Comparison of ENCODE assay signal across 8 mouse cellular contexts in the genomic region with DNA sequence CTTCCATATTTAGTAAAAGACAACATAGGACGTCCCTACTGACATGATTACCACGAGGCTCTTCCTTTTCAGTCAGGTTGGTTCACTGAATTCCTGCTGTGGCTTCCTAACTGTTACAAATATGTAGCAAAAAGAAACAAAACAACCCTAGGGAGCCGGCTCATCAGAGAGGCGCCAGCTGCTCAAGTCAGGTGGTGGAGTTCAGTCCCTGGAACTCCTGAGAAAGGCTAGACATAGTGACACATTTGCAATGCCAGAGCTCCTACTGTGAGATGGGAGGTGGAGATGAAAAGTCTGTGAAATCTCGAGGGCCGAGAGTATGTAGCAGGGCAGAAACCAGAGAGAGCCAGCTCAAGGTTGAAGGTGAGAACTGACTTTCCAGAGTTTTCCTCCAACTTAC.
DNase-seq lines count a peak whose midpoint lies in the region; ATAC-seq and TF ChIP-seq lines count a peak whose summit lies in the region.

No protein-coding gene starts in this region.

- no peak for TF ChIP-seq EP300 in lung, postnatal 0 days (IDR thresholded peaks at IDR 0.05)

- peaks cover 5% of the 10 kb centered on the region for H3K4me1 ChIP-seq in cerebellum, adult 2 months (ENCODE audit: control insufficient read depth, insufficient read depth, low read length)
- H3K4me1 ChIP-seq in lung, postnatal 0 days (ENCODE audit: insufficient read depth, low read depth, low read length): 0 out of 2 replicates have a peak, but pooled peaks cover 4% of the 10 kb centered on the region
- H3K4me1 ChIP-seq in lung, adult 2 months (ENCODE audit: control insufficient read depth, insufficient read depth, low read length): no peaks in the 10 kb centered on the region
- peaks cover 27% of the 10 kb centered on the region for H3K4me1 ChIP-seq in limb, embryonic 12.5 days (replicated peaks)
- peaks cover 2% of the 10 kb centered on the region; the same call in 1 of the 2 replicates for H3K4me1 ChIP-seq in stomach, embryonic 14.5 days (ENCODE audit: control insufficient read depth, insufficient read depth, low read length)
- H3K4me1 ChIP-seq in kidney, adult 2 months (ENCODE audit: control insufficient read depth, insufficient read depth, low read length): peaks cover 3% of the 10 kb centered on the region; the same call in 1 of the 2 replicates

- WGBS in cerebellum, adult 2 months: 5% methylated on average over 6 of the region's 6 CpGs
- 24% methylated on average over 6 of the region's 6 CpGs for WGBS in lung, postnatal 0 days
- 30% methylated on average over 6 of the region's 6 CpGs for WGBS in lung, adult 2 months
- WGBS in limb, embryonic 12.5 days: 20% methylated on average over 6 of the region's 6 CpGs
- 19% methylated on average over 6 of the region's 6 CpGs for whole genome bisulfite sequencing in stomach, embryonic 14.5 days
- WGBS in kidney, adult 2 months: 21% methylated on average over 6 of the region's 6 CpGs

- H3K27me3 ChIP-seq in cerebellum, adult 2 months (ENCODE audit: control insufficient read depth, insufficient read depth, low read length): no peaks in the 10 kb centered on the region
- H3K27me3 ChIP-seq in lung, postnatal 0 days (replicated peaks; ENCODE audit: insufficient read depth, low read length): no peaks in the 10 kb centered on the region
- no peaks in the 10 kb centered on the region for H3K27me3 ChIP-seq in limb, embryonic 12.5 days
- H3K27me3 ChIP-seq in stomach, embryonic 14.5 days (ENCODE audit: control insufficient read depth, insufficient read depth, low read length): no peaks in the 10 kb centered on the region
- no peaks in the 10 kb centered on the region for H3K27me3 ChIP-seq in kidney, adult 2 months (replicated peaks; ENCODE audit: control insufficient read depth, insufficient read depth, low read length)

- H3K27ac ChIP-seq in cerebellum, adult 2 months (ENCODE audit: insufficient read depth, low read length): no peak overlapping the region
- H3K27ac ChIP-seq in lung, postnatal 0 days (ENCODE audit: low read length): no peak overlapping the region
- peak overlapping the region; percentile 45; the same call in 1 of the 2 replicates for H3K27ac ChIP-seq in limb, embryonic 12.5 days
- peak overlapping the region; percentile 17; the same call in 1 of the 2 replicates for H3K27ac ChIP-seq in stomach, embryonic 14.5 days (ENCODE audit: low read length)
- H3K27ac ChIP-seq in kidney, adult 2 months (ENCODE audit: insufficient read depth, low read depth, low read length): no peak overlapping the region

- no peak for TF ChIP-seq POLR2A in cerebellum, adult 2 months (IDR thresholded peaks at IDR 0.05; ENCODE audit: borderline replicate concordance, insufficient read depth, low read length)
- TF ChIP-seq POLR2A in lung, adult 2 months (IDR thresholded peaks at IDR 0.05; ENCODE audit: borderline replicate concordance, extremely low read depth, low read depth, low read length): no peak
- TF ChIP-seq POLR2A in kidney, adult 2 months (IDR thresholded peaks at IDR 0.05; ENCODE audit: low read depth, low read length): no peak

- H3K9ac ChIP-seq in lung, postnatal 0 days (replicated peaks; ENCODE audit: low read depth): no peak overlapping the region
- peak overlapping the region; percentile 45 for H3K9ac ChIP-seq in limb, embryonic 12.5 days (replicated peaks)
- H3K9ac ChIP-seq in stomach, embryonic 14.5 days (replicated peaks; ENCODE audit: low read depth, low read length): no peak overlapping the region

- H3K4me3 ChIP-seq in cerebellum, adult 2 months (replicated peaks; ENCODE audit: insufficient read depth, low read depth, low read length): no peak overlapping the region
- no peak overlapping the region for H3K4me3 ChIP-seq in lung, postnatal 0 days (ENCODE audit: low read depth, low read length)
- H3K4me3 ChIP-seq in lung, adult 2 months (replicated peaks; ENCODE audit: extremely low read depth, low read depth, low read length): no peak overlapping the region
- peak overlapping the region; percentile 31; the same call in 1 of the 2 replicates for H3K4me3 ChIP-seq in limb, embryonic 12.5 days (replicated peaks)
- H3K4me3 ChIP-seq in stomach, embryonic 14.5 days (ENCODE audit: low read depth, low read length): no peak overlapping the region
- H3K4me3 ChIP-seq in kidney, adult 2 months (ENCODE audit: insufficient read depth, low read depth, low read length): no peak overlapping the region

- no peaks in the 10 kb centered on the region for H3K36me3 ChIP-seq in lung, postnatal 0 days (ENCODE audit: insufficient read depth, low read length)
- H3K36me3 ChIP-seq in limb, embryonic 12.5 days: no peaks in the 10 kb centered on the region
- H3K36me3 ChIP-seq in stomach, embryonic 14.5 days (ENCODE audit: control insufficient read depth, insufficient read depth, low read length): no peaks in the 10 kb centered on the region
- no peaks in the 10 kb centered on the region for H3K36me3 ChIP-seq in kidney, adult 2 months (ENCODE audit: control insufficient read depth, insufficient read depth, low read length)

- no peaks in the 10 kb centered on the region for H3K9me3 ChIP-seq in lung, postnatal 0 days (ENCODE audit: low read length)
- no peaks in the 10 kb centered on the region for H3K9me3 ChIP-seq in limb, embryonic 12.5 days
- no peaks in the 10 kb centered on the region for H3K9me3 ChIP-seq in stomach, embryonic 14.5 days (ENCODE audit: control insufficient read depth, low read depth, low read length)

- H3K4me2 ChIP-seq in lung, postnatal 0 days (replicated peaks; ENCODE audit: low read depth, low read length): peak overlapping the region; percentile 53
- peak overlapping the region; percentile 57 for H3K4me2 ChIP-seq in limb, embryonic 12.5 days
- no peak overlapping the region for H3K4me2 ChIP-seq in stomach, embryonic 14.5 days (replicated peaks; ENCODE audit: low read depth, low read length)

- ATAC-seq in lung, postnatal 0 days: no peak
- ATAC-seq in limb, embryonic 12.5 days (ENCODE audit: insufficient number of reproducible peaks, insufficient read depth, low FRiP score, low TSS enrichment, low read depth): no peak
- no peak for ATAC-seq in stomach, embryonic 14.5 days (ENCODE audit: insufficient number of reproducible peaks, insufficient read depth, low FRiP score, low read depth)

- no peak for TF ChIP-seq CTCF in cerebellum, adult 2 months (IDR thresholded peaks at IDR 0.05; ENCODE audit: borderline replicate concordance, insufficient read depth, low read depth, low read length)
- TF ChIP-seq CTCF in lung, postnatal 0 days (IDR thresholded peaks at IDR 0.05): no peak
- no peak for TF ChIP-seq CTCF in lung, adult 2 months (IDR thresholded peaks at IDR 0.05; ENCODE audit: insufficient read depth, low read length)
- no peak for TF ChIP-seq CTCF in kidney, adult 2 months (conservative IDR thresholded peaks at IDR 0.05; ENCODE audit: insufficient read depth, insufficient read length, low read depth, low read length)

- peak; percentile 23 to 45 for DNase-seq in cerebellum, adult 2 months
- no peak for DNase-seq in cerebellum, adult 11-12 months
- peak; percentile 7 for DNase-seq in lung, postnatal 0 days (ENCODE audit: low spot score)
- DNase-seq in lung, adult 2 months: no peak
- DNase-seq in layer of hippocampus, adult 18-20 months (ENCODE audit: low spot score in 2 of 2): no peak
- DNase-seq in kidney, adult 2 months: no peak

Comparison
In these comparisons a context has a peak if more than half of its experiments do, and no peak if none do; other contexts are left out.
1. DNase-seq: peak in cerebellum, adult 2 months (2 of 2) and lung, postnatal 0 days (single experiment); none in cerebellum, adult 11-12 months (single experiment), lung, adult 2 months (single experiment), layer of hippocampus, adult 18-20 months (0 of 2) and kidney, adult 2 months (single experiment).
2. H3K27ac ChIP-seq: peak in limb, embryonic 12.5 days (single experiment) and stomach, embryonic 14.5 days (single experiment); none in cerebellum, adult 2 months (single experiment), lung, postnatal 0 days (single experiment) and kidney, adult 2 months (single experiment).